Mouse (Mus musculus) myocyte (in vitro differentiated cells): ENCODE data around the gene Sall4.

ENCODE experiments used
- CEBPB ChIP-seq: IDR thresholded peaks from 2 replicates; pipeline ENCODE4 v1.6.1; 2011; ENCODE audit warnings: mild to moderate bottlenecking, moderate library complexity; ENCODE audit not compliant: poor library complexity, insufficient read depth, severe bottlenecking
- E2F4 ChIP-seq: IDR thresholded peaks from one replicate; pipeline ENCODE4 v1.6.1; 2011; ENCODE audit warnings: mild to moderate bottlenecking, control low read depth, moderate library complexity; ENCODE audit not compliant: insufficient read depth
- MAX ChIP-seq: IDR thresholded peaks from one replicate; pipeline ENCODE4 v1.6.1; 2011; ENCODE audit warnings: low read depth, mild to moderate bottlenecking, control low read depth
- MYOG ChIP-seq, 3 experiments: IDR thresholded peaks; one replicate each; pipeline ENCODE4 v1.6.1; 2011; ENCODE audit warnings: control low read depth in 2 of 3, low read depth in 2 of 3, mild to moderate bottlenecking in 2 of 3; ENCODE audit not compliant: insufficient read length in 2 of 3, control insufficient read depth in 1 of 3, insufficient read depth in 1 of 3
- POLR2A ChIP-seq: IDR thresholded peaks from one replicate; pipeline ENCODE4 v1.6.1; 2011; ENCODE audit warnings: low read depth, mild to moderate bottlenecking, control low read depth, moderate library complexity; ENCODE audit not compliant: insufficient read length
- POLR2AphosphoS2 ChIP-seq: IDR thresholded peaks from one replicate; pipeline ENCODE4 v1.6.1; 2011; ENCODE audit warnings: low read depth, control low read depth; ENCODE audit not compliant: insufficient read length
- REST ChIP-seq: IDR thresholded peaks from one replicate; pipeline ENCODE4 v1.6.1; 2011; ENCODE audit warnings: mild to moderate bottlenecking, control low read depth, moderate library complexity; ENCODE audit not compliant: insufficient read depth, insufficient read length
- TCF12 ChIP-seq: IDR thresholded peaks from one replicate; pipeline ENCODE4 v1.6.1; 2011; ENCODE audit warnings: mild to moderate bottlenecking, control low read depth; ENCODE audit not compliant: poor library complexity, insufficient read depth, severe bottlenecking
- TCF3 ChIP-seq: IDR thresholded peaks from one replicate; pipeline ENCODE4 v1.6.1; 2011; ENCODE audit warnings: low read depth, control low read depth; ENCODE audit not compliant: insufficient read length
- USF1 ChIP-seq: IDR thresholded peaks from one replicate; pipeline ENCODE4 v1.6.1; 2011; ENCODE audit warnings: low read depth, mild to moderate bottlenecking, control low read depth, moderate library complexity

- TF ChIP-seq POLR2A (no peak), CEBPB (no peak), REST (no peak), POLR2AphosphoS2 (no peak), USF1 (no peak), MAX (no peak), E2F4 (no peak), TCF12 (no peak), TCF3 (no peak), MYOG (IDR thresholded peaks at IDR 0.05; ENCODE audit: control insufficient read depth in 1 of 3, insufficient read depth in 1 of 3, insufficient read length in 2 of 3, low read depth in 2 of 3) (no peak)
These were observed 42.2 kb upstream of the Sall4 start for GRCm38 (mm10) chr2:168809895-168810294.
